Mouse (Mus musculus) G1E (cell line): ENCODE measurements around the gene Kmt2b.

Experiments used
- CTCF ChIP-seq: IDR thresholded peaks from 2 replicates; pipeline ENCODE4 v1.5.1; 2012; ENCODE audit warnings: low read depth, low read length, inconsistent platforms, mixed read lengths
- GATA1 ChIP-seq: IDR thresholded peaks from 2 replicates; pipeline ENCODE4 v1.6.1; 2012; ENCODE audit warnings: borderline replicate concordance, low read length, inconsistent platforms, mixed read lengths
- GATA2 ChIP-seq: IDR thresholded peaks from 2 replicates; pipeline ENCODE4 v1.6.1; 2012; ENCODE audit warnings: low read depth, low read length, inconsistent platforms, borderline replicate concordance
- TAL1 ChIP-seq: conservative IDR thresholded peaks from 2 replicates; pipeline ENCODE4 v1.6.1; 2012; ENCODE audit warnings: low read depth, low read length, inconsistent platforms, mixed read lengths

DNA sequence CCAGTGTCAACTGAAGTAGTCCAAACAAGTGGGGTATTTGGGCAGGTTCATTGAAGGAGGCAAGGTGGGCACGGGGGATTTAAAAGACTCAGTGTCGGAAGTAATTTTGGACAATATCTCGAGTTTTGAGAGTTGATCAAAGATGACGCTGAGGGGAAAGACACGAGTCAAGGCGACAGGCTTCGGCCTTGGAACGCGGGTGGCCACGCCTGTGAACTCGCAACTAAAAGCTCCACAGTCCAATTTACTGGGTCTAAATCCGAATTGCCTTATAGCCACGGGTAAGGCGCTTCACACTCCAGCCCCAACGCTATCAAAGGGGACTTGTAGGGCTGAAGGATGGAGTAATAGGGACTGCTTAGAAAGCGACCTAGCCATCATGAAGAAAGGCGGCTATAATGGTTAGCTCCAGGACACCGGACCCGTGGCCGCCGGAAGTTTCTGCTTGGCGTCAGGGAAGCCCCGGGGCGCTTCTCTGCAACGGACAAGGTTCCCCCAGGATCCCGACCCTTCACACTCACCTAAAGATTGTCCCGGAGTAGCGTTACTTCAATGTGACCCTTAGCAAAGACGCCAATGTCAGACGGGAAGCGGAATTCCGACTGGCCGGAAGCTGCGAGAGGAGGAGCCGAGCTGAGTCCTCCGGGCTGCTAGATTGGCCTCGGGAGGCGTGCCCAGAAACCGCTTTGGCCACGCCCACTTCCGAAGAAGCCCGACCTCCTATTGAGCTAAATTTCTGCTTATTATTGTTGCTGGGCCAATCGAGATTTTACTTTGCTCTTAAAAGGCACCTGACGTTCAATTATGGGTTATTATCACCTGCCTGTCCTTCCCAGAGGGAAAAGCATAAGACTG, 37.2 kb upstream of the Kmt2b start, which contains the start of gene Cox6b1:
- TF ChIP-seq CTCF = no peak
- no peak for TF ChIP-seq GATA2
- no peak for TF ChIP-seq GATA1
- TF ChIP-seq TAL1 = no peak
